Mouse (Mus musculus) small intestine, adult 2 months (tissue): ENCODE measurements around the gene 1700029J07Rik.

ENCODE experiments used
- CTCF ChIP-seq: fragments of 200-500 bp; IDR thresholded peaks from 2 replicates; pipeline ENCODE4 v1.5.1; 2012; ENCODE audit warnings: low read depth, mild to moderate bottlenecking, control low read depth, inconsistent platforms, low read length, moderate library complexity, mixed read lengths; ENCODE audit not compliant: insufficient replicate concordance, insufficient read length; ENCODE audit errors: extremely low read depth
- POLR2A ChIP-seq: fragments of 200-500 bp; IDR thresholded peaks from 2 replicates; pipeline ENCODE4 v1.6.1; 2012; ENCODE audit warnings: low read depth, mild to moderate bottlenecking, control low read depth, inconsistent platforms, low read length, moderate library complexity

- TF ChIP-seq CTCF (no peak), POLR2A (no peak)
Measured at GRCm38 (mm10) chr8:45918891-45919290, 56.2 kb downstream of the 1700029J07Rik start.
